Mouse (Mus musculus) liver, embryonic 13.5 days (tissue): Measurements from ENCODE around the gene Btnl10. TPM values are rescaled to one million over a fixed set of nuclear protein-coding genes. Genes with fewer than 3 reads are reported as not detected.

ENCODE experiments used
- microRNA-seq: library from miRNA; unstranded; fragments of <30 nt; microRNA quantifications from one replicate; pipeline ENCODE4, GENCODE M21; 2016
- polyA plus RNA-seq: library from polyadenylated mRNA; unstranded; fragments of >200 nt; fragmentation: Nextera tagmentation; extraction: Ambion mirVana; gene quantifications from 2 replicates; pipeline ENCODE4 v1.2.1, GENCODE M21; 2015

Gene Btnl10
- polyA plus RNA-seq, 1 experiment from 2014 or later: 11.2 TPM

Small RNAs within 50 kb of the gene (microRNA-seq; reads per million reads assigned to microRNA genes)
- not detected for gene Gm44313

Other genes starting within 250 kb of the Btnl10 start
- gene Olfr320, start 236.8 kb upstream of the Btnl10 start, polyA plus RNA-seq: not detected in 2 replicates
- not detected in 2 replicates for gene Olfr319, start 218.7 kb upstream of the Btnl10 start, polyA plus RNA-seq
- gene Olfr318, start 193.9 kb upstream of the Btnl10 start, polyA plus RNA-seq: not detected in 2 replicates
- gene Olfr317, start 178.7 kb upstream of the Btnl10 start, polyA plus RNA-seq: not detected in 2 replicates
- not detected in 2 replicates for gene Olfr316, start 165.2 kb upstream of the Btnl10 start, polyA plus RNA-seq
- not detected in 2 replicates for gene Olfr315, start 144.7 kb upstream of the Btnl10 start, polyA plus RNA-seq
- not detected in 2 replicates for gene Olfr314, start 135.0 kb upstream of the Btnl10 start, polyA plus RNA-seq
- 0.49 TPM in 1 of 2 replicates, not detected in the other for gene Fam183b, start 115.9 kb upstream of the Btnl10 start, polyA plus RNA-seq
- not detected in 2 replicates for gene Olfr313, start 102.9 kb upstream of the Btnl10 start, polyA plus RNA-seq
- not detected in 2 replicates for gene Olfr312, start 88.7 kb upstream of the Btnl10 start, polyA plus RNA-seq
- not detected in 2 replicates for gene Olfr311, start 78.7 kb upstream of the Btnl10 start, polyA plus RNA-seq
- gene Gm12258, start 70.8 kb upstream of the Btnl10 start, polyA plus RNA-seq: 1.3 and 2.2 TPM in 2 replicates
- 2.3 and 3.0 TPM in 2 replicates for gene 2810021J22Rik, start 50.7 kb upstream of the Btnl10 start, polyA plus RNA-seq
- gene Zfp39, start 13.7 kb upstream of the Btnl10 start, polyA plus RNA-seq: 3.7 and 5.4 TPM in 2 replicates
- gene Rnf187, start 21.0 kb downstream of the Btnl10 start, polyA plus RNA-seq: 125 and 130 TPM in 2 replicates
- 5.5 and 6.3 TPM in 2 replicates for gene Hist3h2ba, start 31.0 kb downstream of the Btnl10 start, polyA plus RNA-seq
- gene Hist3h2a, start 36.8 kb downstream of the Btnl10 start, polyA plus RNA-seq: 12.3 and 13.7 TPM in 2 replicates
- gene Trim17, start 36.8 kb downstream of the Btnl10 start, polyA plus RNA-seq: 0.06 and 0.18 TPM in 2 replicates
- gene Trim11, start 60.2 kb downstream of the Btnl10 start, polyA plus RNA-seq: 8.9 and 9.2 TPM in 2 replicates
- 0.23 and 0.35 TPM in 2 replicates for gene Obscn, start 218.5 kb downstream of the Btnl10 start, polyA plus RNA-seq
- gene Iba57, start 245.8 kb downstream of the Btnl10 start, polyA plus RNA-seq: 12.6 and 13.9 TPM in 2 replicates